Mouse (Mus musculus): Measurements from ENCODE around the gene Esp23. TPM values are rescaled to one million over a fixed set of nuclear protein-coding genes. Genes with fewer than 3 reads are reported as not detected.
"Not testable (repeated sequence)": the region's sequence is repeated elsewhere in the genome, so short reads cannot be mapped to it uniquely, and the experiment has no call there.

Esp23 gene
- not detected for polyA plus RNA-seq (2021)

DNA sequence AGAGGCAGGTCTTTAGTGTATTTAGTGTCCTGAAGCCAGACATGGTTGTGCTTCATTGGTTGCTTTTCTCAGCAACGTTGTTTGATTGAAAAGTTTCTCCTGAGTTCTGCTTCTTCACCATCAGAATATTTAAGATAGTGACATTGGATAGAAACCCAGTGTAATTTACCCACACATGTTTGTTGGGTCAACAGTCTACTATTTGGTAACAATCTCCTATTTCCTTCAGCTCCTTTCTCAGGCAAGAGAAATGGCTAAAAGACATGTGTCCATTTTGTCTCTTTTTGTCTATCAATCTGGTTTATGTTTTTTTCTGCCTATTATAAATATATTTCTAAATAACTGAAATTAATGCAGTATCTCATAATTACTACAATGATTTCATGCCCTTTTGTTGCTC, at the start of gene Esp23:
Esp23 (minus strand) TSS at position 101 of the 400 bp plus-strand sequence.
- in situ Hi-C loops (cut with MboI; ENCODE audit: low pct_unique_long_range_greater_than_20kb), result no loop called here
- ATAC-seq (no peak), DNase-seq (ENCODE audit: low read depth, low spot score) (no peak)
- no peak for TF ChIP-seq CTCF (IDR thresholded peaks at IDR 0.05)
- ChIA-PET CTCF (no interaction called here), POLR2A (no interaction called here)
- no peaks in the 10 kb centered on the region for H3K27me3 ChIP-seq

DNA sequence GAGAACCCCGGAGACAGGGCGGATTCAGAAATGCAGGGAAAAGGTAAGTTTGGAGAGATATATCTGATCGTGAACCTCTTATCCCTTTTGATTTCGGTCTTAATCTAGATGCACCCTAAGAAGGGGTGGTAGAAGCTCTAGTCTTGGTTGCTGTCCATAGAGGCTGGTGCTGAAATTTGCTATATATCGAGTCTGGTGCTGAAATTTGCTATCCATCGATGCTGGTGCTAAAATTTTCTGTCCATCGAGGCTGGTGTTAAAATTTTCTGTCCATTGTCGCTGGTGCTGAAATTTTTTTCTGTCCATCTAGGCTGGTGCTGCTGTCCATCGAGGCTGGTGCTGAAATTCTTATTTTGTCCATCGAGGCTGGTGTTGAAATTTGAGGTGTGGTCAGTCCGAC, 30.3 kb upstream of the Esp23 start:
- CTCF ChIA-PET; POLR2A ChIA-PET; DNase-seq (ENCODE audit: low read depth, low spot score); ATAC-seq; in situ Hi-C loops (cut with MboI; ENCODE audit: low pct_unique_long_range_greater_than_20kb); H3K27me3 ChIP-seq: not testable (repeated sequence)

DNA sequence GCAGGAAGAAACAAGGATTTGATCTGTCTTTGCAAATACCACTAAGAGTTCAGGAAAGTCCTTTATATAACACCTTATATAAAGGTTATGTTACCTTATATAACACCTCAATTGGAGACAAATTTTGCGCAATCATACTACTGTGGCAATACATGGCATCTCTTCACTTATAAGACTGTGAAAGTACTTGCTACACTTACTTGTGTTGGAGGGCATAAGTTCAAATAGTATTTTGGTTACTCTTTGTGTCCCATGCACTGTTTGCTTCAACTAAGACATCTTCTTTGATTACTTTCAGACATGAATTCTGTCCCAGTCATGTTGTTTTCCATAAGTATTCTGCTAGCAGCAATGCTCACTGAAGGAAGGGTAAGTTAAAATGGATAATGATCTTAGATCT, 18.2 kb upstream of the Esp23 start, which contains the start of gene Esp22:
Esp22 (plus strand) TSS at position 301 of the 400 bp plus-strand sequence.
- no peak for DNase-seq (ENCODE audit: low read depth, low spot score)
- no peak for ATAC-seq
- ChIA-PET POLR2A (no interaction called here), CTCF (no interaction called here)
- TF ChIP-seq CTCF (IDR thresholded peaks at IDR 0.05), result no peak
- H3K27me3 ChIP-seq, result no peaks in the 10 kb centered on the region
- in situ Hi-C loops (cut with MboI; ENCODE audit: low pct_unique_long_range_greater_than_20kb), result no loop called here

DNA sequence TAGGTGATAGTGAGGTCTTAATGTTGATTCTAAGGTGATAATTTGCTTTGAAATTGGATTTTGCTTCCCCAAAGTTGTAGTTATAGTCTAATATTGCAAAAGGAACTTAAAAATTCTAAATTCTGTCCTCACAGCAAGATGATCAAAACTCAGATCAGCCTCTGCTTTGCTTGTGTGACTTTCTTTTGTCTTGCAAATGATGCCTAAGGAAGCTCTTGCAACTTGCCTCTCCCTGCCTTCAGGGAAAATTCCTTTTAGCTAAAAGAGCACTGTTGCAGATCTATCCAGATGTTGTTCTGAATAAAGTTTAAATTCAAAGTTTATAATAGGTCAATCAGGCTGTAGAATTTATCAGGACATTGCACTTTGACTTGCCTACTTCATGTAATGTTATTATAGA, 13.2 kb downstream of the Esp23 start:
- in situ Hi-C loops (cut with MboI; ENCODE audit: low pct_unique_long_range_greater_than_20kb), result no loop called here
- CTCF ChIA-PET, result no interaction called here

DNA sequence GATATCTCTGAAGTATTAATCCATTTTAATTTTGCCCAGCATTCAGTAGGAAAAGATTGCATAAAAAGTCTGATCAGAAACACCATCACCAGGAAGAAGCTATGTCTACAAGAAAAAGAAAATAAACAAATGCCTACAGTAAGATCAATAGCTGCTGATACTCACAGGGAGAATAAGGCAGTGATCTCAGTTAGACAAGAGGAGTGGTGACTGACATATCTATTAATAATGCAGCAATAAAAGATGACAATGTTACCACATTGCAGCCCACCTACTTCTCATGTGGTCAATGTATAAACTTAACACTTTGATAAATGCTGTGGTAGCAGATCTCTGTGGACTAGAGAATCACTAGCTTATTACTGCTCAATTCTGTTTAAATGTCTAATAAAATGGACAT, 33.6 kb downstream of the Esp23 start, which contains the start of gene Gm21903:
Gm21903 (minus strand) TSS at position 101 of the 400 bp plus-strand sequence.
- no peak for DNase-seq (ENCODE audit: low read depth, low spot score)
- H3K27me3 ChIP-seq, result no peaks in the 10 kb centered on the region
- in situ Hi-C loops (cut with MboI; ENCODE audit: low pct_unique_long_range_greater_than_20kb), result no loop called here
- TF ChIP-seq CTCF (IDR thresholded peaks at IDR 0.05), result no peak
- ChIA-PET POLR2A (no interaction called here), CTCF (no interaction called here)
- ATAC-seq, result no peak

More for the DNA sequence above, 13.2 kb downstream of the Esp23 start:
- ATAC-seq (no peak), DNase-seq (ENCODE audit: low read depth, low spot score) (no peak)
- no peak for TF ChIP-seq CTCF (IDR thresholded peaks at IDR 0.05)
- H3K27me3 ChIP-seq, result no peaks in the 10 kb centered on the region
- POLR2A ChIA-PET, result no interaction called here

DNA sequence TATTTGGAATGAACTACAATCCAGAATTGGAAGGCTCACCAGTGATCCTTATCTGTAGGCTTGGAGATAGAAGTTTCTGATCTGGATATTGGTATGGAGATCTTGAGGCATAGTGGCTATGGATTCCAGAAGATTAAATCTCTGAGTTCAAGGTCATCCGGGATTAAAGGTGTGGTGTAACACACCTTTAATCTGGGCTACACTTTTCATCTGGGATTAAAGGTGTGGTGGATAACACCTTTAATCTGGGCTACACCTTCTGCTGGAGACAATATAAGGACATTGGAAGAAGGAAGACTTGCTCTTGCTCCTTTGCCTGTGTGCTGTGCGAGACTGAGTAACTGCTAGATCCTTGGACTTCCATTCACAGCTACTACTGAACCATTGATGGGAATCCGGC, 40.4 kb downstream of the Esp23 start, which contains the start of gene Esp24:
Esp24 (plus strand) TSS at position 301 of the 400 bp plus-strand sequence.
- DNase-seq (ENCODE audit: low read depth, low spot score); in situ Hi-C loops (cut with MboI; ENCODE audit: low pct_unique_long_range_greater_than_20kb); ATAC-seq; POLR2A ChIA-PET; CTCF ChIA-PET; H3K27me3 ChIP-seq: not testable (repeated sequence)

Other genes with a start within 250 kb of the Esp23 start
- not detected for gene Esp24, start 40.3 kb downstream of the Esp23 start, polyA plus RNA-seq (2021)
- not detected for gene Gm21903, start 33.7 kb downstream of the Esp23 start, polyA plus RNA-seq (2021)
- not detected for gene Esp22, start 18.3 kb upstream of the Esp23 start, polyA plus RNA-seq (2021)